ENCODE assay signal across 8 mouse cellular contexts in genomic region chr9:118821220-118822185, GRCm38 (mm10).
DNase-seq lines count a peak whose midpoint lies in the region; ATAC-seq and TF ChIP-seq lines count a peak whose summit lies in the region.

No protein-coding gene starts in this region.

- ATAC-seq in heart, embryonic 16.5 days (replicated peaks; ENCODE audit: extremely low read depth, insufficient read depth, low FRiP score) = peak; percentile 59
- peak; percentile 57; the same call in 1 of the 2 replicates for ATAC-seq in limb, embryonic 13.5 days (ENCODE audit: low FRiP score, low read depth)

- peaks cover 14% of the 10 kb centered on the region for H3K4me1 ChIP-seq in heart, embryonic 16.5 days (ENCODE audit: control insufficient read depth, insufficient read depth, low read length)
- H3K4me1 ChIP-seq in limb, embryonic 13.5 days = peaks cover 59% of the 10 kb centered on the region

- TF ChIP-seq POLR2A in myocyte (IDR thresholded peaks at IDR 0.05; ENCODE audit: insufficient read length, low read depth) = no peak

- peak overlapping the region; percentile 18 for H3K9ac ChIP-seq in heart, embryonic 16.5 days (ENCODE audit: low read length)
- H3K9ac ChIP-seq in limb, embryonic 13.5 days = peak overlapping the region; percentile 14; the same call in 1 of the 2 replicates

- peak overlapping the region; percentile 48 for H3K4me2 ChIP-seq in heart, embryonic 16.5 days (ENCODE audit: low read depth, low read length)
- peak overlapping the region; percentile 41 for H3K4me2 ChIP-seq in limb, embryonic 13.5 days (replicated peaks)
- H3K4me2 ChIP-seq in myocyte (ENCODE audit: low read depth) = no peak overlapping the region

- H3K27ac ChIP-seq in heart, embryonic 16.5 days (ENCODE audit: low read length) = no peak overlapping the region
- no peak overlapping the region for H3K27ac ChIP-seq in limb, embryonic 13.5 days

- H3ac ChIP-seq in myocyte (ENCODE audit: control insufficient read depth, insufficient read length) = no peak overlapping the region

- 38% methylated on average over 21 of the region's 21 CpGs for WGBS in heart, embryonic 16.5 days
- 41% methylated on average over 21 of the region's 21 CpGs for WGBS in limb, embryonic 13.5 days

- no peaks in the 10 kb centered on the region for H3K27me3 ChIP-seq in heart, embryonic 16.5 days (ENCODE audit: control insufficient read depth, insufficient read depth, low read length)
- H3K27me3 ChIP-seq in limb, embryonic 13.5 days = no peaks in the 10 kb centered on the region
- H3K27me3 ChIP-seq in myocyte (ENCODE audit: control insufficient read depth, insufficient read depth, insufficient read length) = peaks cover 3% of the 10 kb centered on the region

- no peaks in the 10 kb centered on the region; the same call in 1 of the 2 replicates for H3K9me3 ChIP-seq in heart, embryonic 16.5 days (replicated peaks; ENCODE audit: control insufficient read depth, low read length)
- no peaks in the 10 kb centered on the region for H3K9me3 ChIP-seq in limb, embryonic 13.5 days

- H3K36me3 ChIP-seq in heart, embryonic 16.5 days (ENCODE audit: control insufficient read depth, insufficient read depth) = no peaks in the 10 kb centered on the region
- no peaks in the 10 kb centered on the region for H3K36me3 ChIP-seq in limb, embryonic 13.5 days
- no peaks in the 10 kb centered on the region for H3K36me3 ChIP-seq in myocyte (ENCODE audit: control insufficient read depth, insufficient read depth)

- no peaks in the 10 kb centered on the region for H3K79me2 ChIP-seq in myocyte (ENCODE audit: control insufficient read depth, insufficient read depth)

- peak overlapping the region; percentile 16 for H3K4me3 ChIP-seq in heart, embryonic 16.5 days (ENCODE audit: low read length)
- no peak overlapping the region for H3K4me3 ChIP-seq in limb, embryonic 13.5 days
- H3K4me3 ChIP-seq in myocyte = no peak overlapping the region

- DNase-seq in cerebellum, postnatal 25 days = peak; percentile 7 to 23
- DNase-seq in cerebellum, postnatal 36 days = no peak
- peak; percentile 76 for DNase-seq in embryo, embryonic 10.5 days (ENCODE audit: low spot score)
- DNase-seq in thymus, postnatal 36 days = peak; percentile 76 to 85
- DNase-seq in frontal cortex, postnatal 10 days (ENCODE audit: low spot score in 2 of 2) = no peak

TF ChIP-seq in myocyte, 11 proteins besides CTCF, POLR2A, EP300 and RAD21:
- TF ChIP-seq USF1 (IDR thresholded peaks at IDR 0.05; ENCODE audit: low read depth) (peak; percentile 3), POLR2AphosphoS2 (IDR thresholded peaks at IDR 0.05; ENCODE audit: insufficient read length, low read depth) (no peak)

Comparison
In these comparisons a context has a peak if more than half of its experiments do, and no peak if none do; other contexts are left out.
1. DNase-seq: peak in cerebellum, postnatal 25 days (2 of 2), embryo, embryonic 10.5 days (single experiment) and thymus, postnatal 36 days (2 of 2); none in cerebellum, postnatal 36 days (0 of 2) and frontal cortex, postnatal 10 days (0 of 2).